Mouse (Mus musculus) erythroblast, embryonic 14.5 days (primary cell): Measurements from ENCODE around the gene Zfp628.

ENCODE experiments used
- GATA1 ChIP-seq: IDR thresholded peaks from 2 replicates; pipeline ENCODE4 v1.6.1; 2012; ENCODE audit warnings: low read length, inconsistent platforms, mixed read lengths
- TAL1 ChIP-seq: IDR thresholded peaks from 3 replicates; pipeline ENCODE4 v1.6.1; 2012; ENCODE audit warnings: low read length, inconsistent platforms, mixed read lengths

DNA sequence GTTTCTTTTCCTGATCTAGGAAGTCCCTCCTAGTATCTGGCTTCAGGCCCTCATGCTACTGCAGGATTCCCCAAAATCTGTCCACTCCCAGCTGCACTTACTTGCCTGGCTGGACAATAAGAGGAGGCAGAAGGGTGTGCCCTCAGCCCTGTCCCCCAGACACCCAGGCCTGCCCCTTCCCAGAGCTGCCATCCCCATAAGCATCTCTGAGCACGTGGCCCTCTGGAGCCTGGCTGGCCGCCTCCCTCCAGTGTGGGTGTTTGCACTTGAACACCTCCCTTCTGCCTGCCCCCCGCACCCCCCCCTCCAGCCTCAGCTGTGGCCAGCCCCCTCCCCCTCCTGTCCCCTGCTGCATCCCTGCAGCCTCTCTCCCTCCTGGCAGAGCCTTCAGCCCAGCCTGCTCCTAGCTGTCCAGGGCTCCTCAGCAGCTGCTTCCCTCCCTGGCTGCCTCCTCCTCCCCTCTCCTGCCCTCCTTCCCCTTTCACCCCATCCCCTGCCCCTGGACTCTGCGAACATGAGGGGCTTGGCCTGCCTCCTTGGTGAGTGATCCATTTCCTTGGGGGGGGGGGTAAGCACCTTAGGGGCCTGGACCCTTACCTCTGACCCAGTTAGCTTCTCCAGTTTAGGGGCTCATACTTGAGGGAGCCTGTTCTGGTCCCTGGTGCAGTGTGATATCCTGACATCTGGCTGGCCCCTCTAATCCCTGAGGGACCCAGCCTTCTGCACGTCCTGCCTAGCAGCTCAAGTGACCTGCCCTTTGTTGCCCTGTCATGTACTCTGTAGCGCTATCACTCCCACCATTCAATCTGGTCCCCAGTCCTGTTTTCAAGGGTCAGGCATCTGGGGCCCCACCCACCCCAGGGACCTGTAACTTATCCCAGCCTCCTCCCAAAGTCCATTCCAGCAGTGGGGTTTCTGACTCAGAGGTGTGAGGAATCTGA lies 10.7 kb downstream of the Zfp628 start, which contains the start of gene Ssc5d:
- TF ChIP-seq TAL1, result no peak
- no peak for TF ChIP-seq GATA1
